Mouse (Mus musculus): ENCODE results near the gene Ccl6. TPM values are rescaled to one million over a fixed set of nuclear protein-coding genes. Genes with fewer than 3 reads are reported as not detected.

Ccl6 gene
- total and polyA plus RNA-seq, 3 experiments = 0.30 to 1.2 (median 0.93) TPM

DNA sequence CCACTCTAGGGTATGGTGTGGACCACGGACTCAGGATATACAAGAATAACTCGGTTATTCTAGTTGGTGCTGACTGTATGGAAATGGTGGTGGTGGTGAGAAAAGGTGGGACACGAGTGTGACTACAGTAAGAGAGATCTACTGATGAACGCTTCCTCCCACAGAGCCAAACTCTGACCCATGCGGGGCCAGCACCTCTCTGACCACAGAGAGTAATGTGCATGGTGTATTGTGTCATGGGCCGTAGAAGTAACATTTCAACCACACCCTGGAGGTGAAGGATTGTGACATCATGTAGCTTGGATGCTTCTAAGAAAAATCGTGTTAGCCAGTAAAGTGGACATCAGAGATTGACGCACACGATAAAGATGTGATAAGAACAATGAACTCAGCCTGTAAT is 35.9 kb upstream of the Ccl6 start:
- Histone ChIP-seq H3K9me3 (replicated peaks; ENCODE audit: low read length) (no peaks in the 10 kb centered on the region), H3K4me1 (ENCODE audit: control insufficient read depth in 1 of 2, insufficient read depth in 2 of 2) (peaks cover 11 to 12% of the 10 kb centered on the region in 2 experiments), H3K36me3 (replicated peaks in 1 of 2; ENCODE audit: control insufficient read depth in 1 of 2, insufficient read depth in 1 of 2, low read length in 1 of 2) (no peaks in the 10 kb centered on the region), H3K79me2 (replicated peaks; ENCODE audit: control insufficient read depth, extremely low read depth, insufficient read depth, poor library complexity, severe bottlenecking) (no peaks in the 10 kb centered on the region), H3K27ac (ENCODE audit: insufficient read depth, low read depth) (no peak overlapping the region), H3K4me2 (ENCODE audit: insufficient read depth, low read depth, poor library complexity, severe bottlenecking) (no peak overlapping the region), H3K9ac (ENCODE audit: insufficient read depth, low read depth) (no peak overlapping the region), H3K27me3 (replicated peaks) (no peaks in the 10 kb centered on the region), H3K4me3 (replicated peaks in 1 of 3; ENCODE audit: low read depth in 2 of 3, low read length in 2 of 3, poor library complexity in 1 of 3) (no peak overlapping the region)
- dilution Hi-C loops (cut with MboI; ENCODE audit: extremely low pct_ligation_motif_present, extremely low pct_unique_long_range_greater_than_20kb, low sequenced_read_pairs) = no loop called here
- in situ Hi-C loops (cut with MboI; ENCODE audit: low pct_ligation_motif_present, low pct_unique_long_range_greater_than_20kb, low sequenced_read_pairs) = no loop called here
- no peak for DNase-seq (ENCODE audit: extremely low read depth)
- TF ChIP-seq USF1 (IDR thresholded peaks at IDR 0.05; ENCODE audit: low read depth, low read length) (no peak), MYC (IDR thresholded peaks at IDR 0.05; ENCODE audit: low read depth, low read length) (no peak), POLR2A (IDR thresholded peaks at IDR 0.05; ENCODE audit: low read depth, low read length) (no peak), TBP (conservative IDR thresholded peaks at IDR 0.05; ENCODE audit: low read depth, low read length) (no peak), ZKSCAN1 (IDR thresholded peaks at IDR 0.05; ENCODE audit: borderline replicate concordance, low read depth, low read length) (no peak), SMC3 (IDR thresholded peaks at IDR 0.05; ENCODE audit: low read depth, low read length) (no peak), UBTF (IDR thresholded peaks at IDR 0.05; ENCODE audit: low read depth, low read length) (no peak)

DNA sequence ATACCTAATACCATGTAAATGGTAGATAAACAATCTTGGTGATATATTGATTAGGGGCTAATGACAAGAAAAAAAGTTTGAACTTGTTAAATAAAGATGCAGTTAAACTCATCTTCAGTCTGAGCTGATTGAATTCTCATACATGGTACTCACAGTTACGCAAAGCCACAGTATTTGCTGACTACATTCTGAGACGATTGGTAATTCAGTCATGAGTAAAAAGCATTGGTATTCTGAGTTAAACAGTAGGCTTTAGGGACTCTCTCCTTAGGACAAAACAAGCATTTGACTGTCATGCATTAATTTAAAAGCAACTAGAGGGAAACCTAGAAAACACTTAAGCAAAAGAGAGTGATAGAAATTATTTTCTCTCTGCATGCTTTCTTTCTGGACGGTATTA is 30.7 kb upstream of the Ccl6 start:
- TF ChIP-seq ZNF384 (IDR thresholded peaks at IDR 0.05; ENCODE audit: low read depth, low read length) (no peak), ZC3H11A (IDR thresholded peaks at IDR 0.05; ENCODE audit: low read depth, low read length) (no peak), ZMIZ1 (IDR thresholded peaks at IDR 0.05; ENCODE audit: low read depth, low read length) (no peak), GABPA (IDR thresholded peaks at IDR 0.05; ENCODE audit: insufficient replicate concordance, low read depth, low read length) (no peak), UBTF (IDR thresholded peaks at IDR 0.05; ENCODE audit: low read depth, low read length) (no peak), RAD21 (IDR thresholded peaks at IDR 0.05; ENCODE audit: low read depth, low read length) (no peak), JUND (conservative IDR thresholded peaks at IDR 0.05; ENCODE audit: low read depth, low read length) (no peak), CHD1 (IDR thresholded peaks at IDR 0.05; ENCODE audit: low read depth, low read length) (no peak), MXI1 (IDR thresholded peaks at IDR 0.05; ENCODE audit: low read depth, low read length) (no peak), ELF1 (IDR thresholded peaks at IDR 0.05; ENCODE audit: low read depth, low read length) (no peak), POLR2A (IDR thresholded peaks at IDR 0.05; ENCODE audit: low read depth, low read length) (no peak), NRF1 (IDR thresholded peaks at IDR 0.05; ENCODE audit: low read depth, low read length) (no peak)
- Histone ChIP-seq H3K27me3 (replicated peaks) (no peaks in the 10 kb centered on the region), H3K9ac (ENCODE audit: insufficient read depth, low read depth) (no peak overlapping the region), H3K4me2 (ENCODE audit: insufficient read depth, low read depth, poor library complexity, severe bottlenecking) (no peak overlapping the region), H3K79me2 (replicated peaks; ENCODE audit: control insufficient read depth, extremely low read depth, insufficient read depth, poor library complexity, severe bottlenecking) (no peaks in the 10 kb centered on the region), H3K4me1 (ENCODE audit: control insufficient read depth in 1 of 2, insufficient read depth in 2 of 2) (peaks cover 6 to 20% of the 10 kb centered on the region in 2 experiments; a peak in 3 of 4 replicates), H3K36me3 (replicated peaks in 1 of 2; ENCODE audit: control insufficient read depth in 1 of 2, insufficient read depth in 1 of 2, low read length in 1 of 2) (no peaks in the 10 kb centered on the region), H3K9me3 (replicated peaks; ENCODE audit: low read length) (no peaks in the 10 kb centered on the region), H3K4me3 (replicated peaks in 1 of 3; ENCODE audit: low read depth in 2 of 3, low read length in 2 of 3, poor library complexity in 1 of 3) (no peak overlapping the region), H3K27ac (ENCODE audit: insufficient read depth, low read depth) (no peak overlapping the region)
- dilution Hi-C loops (cut with MboI; ENCODE audit: extremely low pct_ligation_motif_present, extremely low pct_unique_long_range_greater_than_20kb, low sequenced_read_pairs) (no loop called here), in situ Hi-C loops (cut with MboI; ENCODE audit: low pct_ligation_motif_present, low pct_unique_long_range_greater_than_20kb, low sequenced_read_pairs) (no loop called here)
- no peak for DNase-seq (ENCODE audit: extremely low read depth)

All from CH12.LX (cell line).